Mouse (Mus musculus): ENCODE measurements around the gene Lmbr1. TPM values are rescaled to one million over a fixed set of nuclear protein-coding genes. Genes with fewer than 3 reads are reported as not detected.

The Lmbr1 gene
- total and polyA plus RNA-seq, 3 experiments, result not detected

GRCm38 (mm10) chr5:29388944-29389765, 11.0 kb upstream of the Lmbr1 start:
- H3K27me3 ChIP-seq (replicated peaks), result no peaks in the 10 kb centered on the region
- peaks cover 0 to 2% of the 10 kb centered on the region in 2 experiments; a peak in 1 of 4 replicates for H3K4me1 ChIP-seq (ENCODE audit: control insufficient read depth in 1 of 2, insufficient read depth in 2 of 2)
- H3K79me2 ChIP-seq (replicated peaks; ENCODE audit: control insufficient read depth, extremely low read depth, insufficient read depth, poor library complexity, severe bottlenecking), result no peaks in the 10 kb centered on the region
- H3K9ac ChIP-seq (ENCODE audit: insufficient read depth, low read depth), result no peak overlapping the region
- H3K27ac ChIP-seq (ENCODE audit: insufficient read depth, low read depth), result no peak overlapping the region
- no peak overlapping the region for H3K4me3 ChIP-seq (replicated peaks in 1 of 3; ENCODE audit: low read depth in 2 of 3, low read length in 2 of 3, poor library complexity in 1 of 3)
- H3K36me3 ChIP-seq (replicated peaks in 1 of 2; ENCODE audit: control insufficient read depth in 1 of 2, insufficient read depth in 1 of 2, low read length in 1 of 2), result no peaks in the 10 kb centered on the region
- DNase-seq (ENCODE audit: extremely low read depth), result peak; percentile 53
- dilution Hi-C loops (cut with MboI; ENCODE audit: extremely low pct_ligation_motif_present, extremely low pct_unique_long_range_greater_than_20kb, low sequenced_read_pairs), result no loop called here
- no peaks in the 10 kb centered on the region for H3K9me3 ChIP-seq (replicated peaks; ENCODE audit: low read length)
- TF ChIP-seq ZC3H11A (IDR thresholded peaks at IDR 0.05; ENCODE audit: low read depth, low read length), result no peak
- no peak for TF ChIP-seq ETS1 (conservative IDR thresholded peaks at IDR 0.05; ENCODE audit: low read depth, low read length)
- no peak for TF ChIP-seq MXI1 (IDR thresholded peaks at IDR 0.05; ENCODE audit: low read depth, low read length)
- TF ChIP-seq CTCF (conservative IDR thresholded peaks at IDR 0.05 in 1 of 2, IDR thresholded peaks at IDR 0.05 in 1 of 2; ENCODE audit: low read depth in 2 of 2, low read length in 2 of 2), result peak; percentile 88 to 92
- no peak for TF ChIP-seq ZNF384 (IDR thresholded peaks at IDR 0.05; ENCODE audit: low read depth, low read length)
- no peak for TF ChIP-seq JUN (IDR thresholded peaks at IDR 0.05; ENCODE audit: insufficient read depth, low read depth, low read length)
- no peak for TF ChIP-seq NRF1 (IDR thresholded peaks at IDR 0.05; ENCODE audit: low read depth, low read length)
- no peak for TF ChIP-seq MAX (IDR thresholded peaks at IDR 0.05; ENCODE audit: low read length)
- no peak for TF ChIP-seq CHD1 (IDR thresholded peaks at IDR 0.05; ENCODE audit: low read depth, low read length)
- peak; percentile 65 for TF ChIP-seq SMC3 (IDR thresholded peaks at IDR 0.05; ENCODE audit: low read depth, low read length)
- no peak for TF ChIP-seq SIN3A (IDR thresholded peaks at IDR 0.05; ENCODE audit: low read length)
- no peak for TF ChIP-seq MYC (IDR thresholded peaks at IDR 0.05; ENCODE audit: low read depth, low read length)
- TF ChIP-seq USF2 (conservative IDR thresholded peaks at IDR 0.05; ENCODE audit: low read depth, low read length), result no peak
- no peak for TF ChIP-seq TBP (conservative IDR thresholded peaks at IDR 0.05; ENCODE audit: low read depth, low read length)
- TF ChIP-seq RAD21 (IDR thresholded peaks at IDR 0.05; ENCODE audit: low read depth, low read length), result peak; percentile 92
- TF ChIP-seq CHD2 (IDR thresholded peaks at IDR 0.05; ENCODE audit: low read length), result no peak
- no peak for TF ChIP-seq ELF1 (IDR thresholded peaks at IDR 0.05; ENCODE audit: low read depth, low read length)
- no peak for TF ChIP-seq IRF4 (IDR thresholded peaks at IDR 0.05; ENCODE audit: low read depth, low read length)
- TF ChIP-seq MAZ (IDR thresholded peaks at IDR 0.05; ENCODE audit: low read depth, low read length), result no peak
- TF ChIP-seq RCOR1 (conservative IDR thresholded peaks at IDR 0.05; ENCODE audit: low read depth, low read length), result no peak
- TF ChIP-seq USF1 (IDR thresholded peaks at IDR 0.05; ENCODE audit: low read depth, low read length), result no peak
- TF ChIP-seq GABPA (IDR thresholded peaks at IDR 0.05; ENCODE audit: insufficient replicate concordance, low read depth, low read length), result no peak
- no peak for TF ChIP-seq JUND (conservative IDR thresholded peaks at IDR 0.05; ENCODE audit: low read depth, low read length)
- TF ChIP-seq E2F4 (IDR thresholded peaks at IDR 0.05; ENCODE audit: insufficient replicate concordance, low read depth, low read length), result no peak
- in situ Hi-C loops (cut with MboI; ENCODE audit: low pct_ligation_motif_present, low pct_unique_long_range_greater_than_20kb, low sequenced_read_pairs), result loop anchor here (5.0 kb wide), 1 partner anchor 298 kb away; no protein-coding TSS in a partner anchor
- no peak overlapping the region for H3K4me2 ChIP-seq (ENCODE audit: insufficient read depth, low read depth, poor library complexity, severe bottlenecking)

Data from CH12.LX (cell line).